Mouse (Mus musculus) liver (tissue): ENCODE results near the gene Mad2l1.

ENCODE experiments used
- DNase-seq: peaks from one replicate; pipeline ENCODE4 v3.0.0-alpha.2; 2020; ENCODE audit warnings: mixed read lengths

Mad2l1 gene

DNA sequence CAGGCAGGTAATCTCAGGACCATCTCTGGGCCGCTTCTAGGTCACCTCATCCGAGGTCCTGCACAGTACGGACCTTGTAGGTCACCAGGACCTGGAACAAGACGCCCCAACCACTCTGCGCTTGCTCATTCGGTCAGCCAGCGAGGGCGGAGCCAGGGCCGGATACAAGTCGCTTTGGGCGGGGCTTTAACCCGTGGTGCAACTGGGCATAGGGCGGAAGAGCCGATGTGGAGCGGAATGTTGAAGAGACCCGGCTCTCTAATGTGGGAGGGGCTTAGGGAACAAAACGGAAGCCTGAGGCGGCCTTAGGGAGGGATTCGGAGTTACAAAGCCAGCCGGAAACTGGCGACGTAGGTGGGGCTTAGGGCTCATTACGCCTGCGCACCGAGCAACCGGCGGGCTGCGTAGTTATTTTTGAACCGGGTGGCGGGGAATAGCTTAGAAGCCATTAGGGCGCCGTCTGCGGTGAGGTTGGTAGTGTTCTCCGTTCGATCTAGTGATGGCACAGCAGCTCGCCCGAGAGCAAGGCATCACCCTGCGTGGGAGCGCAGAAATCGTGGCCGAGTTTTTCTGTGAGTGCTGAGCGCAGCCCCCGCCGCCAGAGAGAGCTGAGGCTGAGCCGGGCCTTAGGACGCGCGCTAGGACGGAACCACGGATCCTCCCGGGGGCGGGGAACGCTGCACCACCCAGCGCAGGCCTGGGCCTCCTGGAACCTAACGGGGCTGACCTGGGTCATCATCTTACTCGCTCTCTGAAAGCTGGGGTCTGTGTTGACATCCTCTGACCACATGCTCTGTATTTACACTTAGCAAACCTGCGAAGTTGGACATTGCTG, at the start of gene Mad2l1:
TSS of gene Mad2l1 (plus strand) at position 363 of the 835 bp plus-strand sequence.
- peak; percentile 99 for DNase-seq

DNA sequence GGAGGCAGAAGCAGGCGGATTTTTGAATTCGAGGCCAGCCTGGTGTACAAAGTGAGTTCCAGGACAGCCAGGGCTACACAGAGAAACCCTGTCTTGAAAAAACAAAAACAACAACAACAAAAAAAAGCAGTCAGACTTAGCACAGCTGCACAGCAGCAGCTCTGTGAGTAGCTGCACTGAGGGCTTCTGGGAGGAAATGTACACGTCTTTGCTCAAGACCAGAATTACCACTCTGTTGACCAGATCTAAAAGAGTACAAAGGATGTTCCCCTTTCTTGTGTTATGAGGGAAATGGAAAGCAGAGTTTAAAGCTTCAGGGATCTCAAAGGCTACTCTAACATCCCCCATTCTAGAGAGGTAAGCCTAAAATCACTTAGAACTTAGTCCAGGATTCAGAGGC, 41.5 kb upstream of the Mad2l1 start:
- DNase-seq: no peak

DNA sequence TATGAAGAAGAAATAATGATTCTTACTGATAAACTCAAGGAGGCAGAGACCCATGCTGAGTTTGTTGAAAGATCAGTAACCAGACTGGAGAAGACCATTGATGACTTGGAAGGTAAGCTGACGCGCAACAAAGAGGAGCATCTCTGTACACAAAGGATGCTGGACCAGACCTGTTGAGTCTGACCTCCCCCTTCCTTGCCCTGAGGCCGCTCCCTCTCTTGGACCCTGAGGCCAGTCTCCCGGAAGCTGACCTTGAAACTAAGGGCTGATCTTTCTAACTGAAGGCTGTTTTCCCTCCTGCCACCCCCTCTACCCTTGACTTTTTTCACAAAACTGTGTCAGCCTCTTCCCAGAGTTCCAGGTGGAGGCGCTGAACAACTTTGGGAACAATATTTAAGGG, 18.8 kb upstream of the Mad2l1 start:
- no peak for DNase-seq

DNA sequence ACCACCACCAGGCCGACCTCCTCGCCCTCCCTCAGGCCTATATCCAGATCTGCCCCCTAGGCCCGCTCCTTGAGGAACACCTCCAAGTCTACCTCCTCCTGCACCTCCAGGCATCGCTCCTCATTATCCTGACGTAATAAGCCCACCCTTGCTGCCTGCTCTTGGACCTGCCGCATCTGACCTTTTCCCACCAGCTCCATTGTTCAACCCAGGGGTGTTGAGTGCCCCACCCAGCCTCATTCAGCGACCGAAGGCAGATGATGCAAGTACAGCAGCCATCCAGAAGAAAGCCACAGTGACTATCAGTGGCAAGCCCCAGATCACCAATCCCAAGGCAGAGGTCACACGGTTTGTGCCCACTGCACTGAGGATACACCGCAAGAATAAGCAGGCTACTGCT, 6.8 kb upstream of the Mad2l1 start:
- no peak for DNase-seq

DNA sequence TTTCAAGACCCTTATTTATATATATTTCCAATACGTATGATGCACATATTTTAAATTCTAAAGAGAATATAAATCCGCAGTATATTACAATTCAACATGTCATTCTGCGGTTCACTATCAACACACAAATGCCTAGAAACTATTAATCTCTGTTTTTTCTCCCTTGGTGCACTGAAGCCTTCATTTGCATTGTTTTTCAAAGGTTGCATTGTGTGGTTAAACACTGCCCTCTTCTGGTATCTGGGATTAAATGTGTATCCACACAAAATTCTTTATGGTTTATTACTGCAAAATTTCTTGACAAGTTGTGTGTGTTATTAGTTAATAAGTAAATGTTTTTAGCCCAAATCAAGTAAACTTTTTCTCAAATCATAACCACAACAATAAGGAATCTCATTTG, 1.9 kb upstream of the Mad2l1 start:
- no peak for DNase-seq

DNA sequence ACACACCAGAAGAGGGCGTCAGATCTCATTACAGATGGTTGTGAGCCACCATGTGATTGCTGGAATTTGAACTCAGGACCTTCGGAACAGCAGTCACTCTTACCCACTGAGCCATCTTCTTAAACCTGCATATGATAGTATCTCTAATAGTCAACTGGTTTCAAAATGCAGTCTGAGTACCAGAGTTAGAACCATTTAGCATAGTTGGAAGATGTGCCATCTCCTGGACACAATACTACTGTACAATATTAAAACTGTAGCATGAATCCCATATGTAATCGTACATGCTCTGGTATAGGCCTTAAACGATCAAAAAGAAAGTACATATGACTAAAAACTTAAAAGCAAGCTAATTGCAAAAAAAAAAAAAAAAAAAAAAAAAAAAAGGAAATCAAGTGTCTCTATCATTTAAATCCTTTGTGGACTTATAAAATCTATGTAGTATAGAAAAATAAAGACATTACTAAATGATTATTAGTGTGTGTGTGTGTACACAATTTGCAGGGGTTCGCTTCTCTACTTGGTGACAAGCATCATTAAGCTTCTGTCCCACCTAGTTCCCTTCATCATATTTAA, 736 bp upstream of the Mad2l1 start:
- DNase-seq: no peak

DNA sequence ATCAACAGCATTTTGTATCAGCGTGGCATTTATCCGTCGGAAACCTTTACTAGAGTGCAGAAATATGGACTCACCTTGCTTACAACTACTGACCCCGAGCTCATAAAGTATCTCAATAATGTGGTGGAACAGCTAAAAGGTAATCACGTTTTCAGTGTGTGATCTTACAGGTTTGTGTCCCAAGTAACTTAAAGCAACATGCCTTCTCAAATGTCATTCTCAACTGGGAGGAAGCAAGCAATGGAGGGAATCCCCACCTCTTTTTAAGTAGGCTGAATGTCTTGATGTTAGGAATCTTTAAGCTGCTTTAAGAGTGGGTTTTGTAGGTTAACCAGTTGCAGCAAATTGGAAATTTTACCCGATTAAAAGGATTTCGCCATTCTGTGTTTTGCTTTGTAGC, 776 bp downstream of the Mad2l1 start:
- no peak for DNase-seq

DNA sequence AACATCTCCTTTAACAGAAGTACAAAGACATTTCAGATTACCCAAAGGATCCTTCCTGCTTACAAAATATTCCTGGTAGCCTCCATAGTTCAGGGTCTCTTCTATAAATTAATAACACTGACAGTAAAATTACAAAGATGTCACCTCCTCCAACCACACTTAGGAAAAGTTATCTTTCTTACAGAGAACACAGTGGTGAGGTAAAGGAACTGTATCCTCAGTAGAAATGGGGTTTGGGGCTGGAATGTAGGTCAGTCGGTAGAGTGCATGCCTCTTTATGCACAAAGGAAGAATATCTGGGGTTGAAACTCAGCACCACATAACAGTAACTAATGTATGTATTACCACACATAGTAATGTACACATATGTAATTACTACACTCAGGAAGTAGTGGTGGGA, 24.8 kb downstream of the Mad2l1 start, which contains the start of gene Vmn1r32:
TSS of gene Vmn1r32 (minus strand) at position 101 of the 400 bp plus-strand sequence.
- no peak for DNase-seq

DNA sequence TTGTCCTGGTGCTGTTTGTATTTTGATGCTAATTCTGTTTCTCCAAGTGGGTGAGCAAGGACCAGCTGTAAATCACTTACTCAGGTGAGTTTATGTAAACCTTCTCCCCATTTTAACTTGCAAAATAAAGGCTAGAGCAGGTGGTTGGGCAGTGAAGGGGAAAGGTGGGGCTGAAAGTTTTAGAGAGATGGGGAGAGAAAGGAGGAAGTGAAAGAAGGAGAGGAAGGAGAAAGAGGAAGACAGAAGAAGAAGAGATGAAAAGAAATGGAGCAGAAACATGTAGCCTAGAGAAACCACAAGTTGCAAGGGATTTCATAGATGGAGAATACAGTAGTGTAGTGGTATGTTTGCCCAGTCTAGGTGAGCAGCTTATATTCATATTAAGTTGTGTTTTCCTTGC, 60.6 kb downstream of the Mad2l1 start:
- DNase-seq: no peak
